Mouse (Mus musculus) testis, adult 2 months (tissue): Measurements from ENCODE around the gene Syce3.
"Not testable (repeated sequence)": the region's sequence is repeated elsewhere in the genome, so short reads cannot be mapped to it uniquely, and the experiment has no call there.

Experiments
- CTCF ChIP-seq: fragments of 200-500 bp; IDR thresholded peaks from 2 replicates; pipeline ENCODE4 v1.5.1; 2012; ENCODE audit warnings: low read depth, mild to moderate bottlenecking, inconsistent platforms, low read length, moderate library complexity; ENCODE audit not compliant: control insufficient read depth, insufficient read depth, insufficient replicate concordance
- POLR2A ChIP-seq: fragments of 200-500 bp; IDR thresholded peaks from 2 replicates; pipeline ENCODE4 v1.6.1; 2012; ENCODE audit warnings: low read depth, mild to moderate bottlenecking, inconsistent platforms, low read length, moderate library complexity; ENCODE audit not compliant: control insufficient read depth

DNA sequence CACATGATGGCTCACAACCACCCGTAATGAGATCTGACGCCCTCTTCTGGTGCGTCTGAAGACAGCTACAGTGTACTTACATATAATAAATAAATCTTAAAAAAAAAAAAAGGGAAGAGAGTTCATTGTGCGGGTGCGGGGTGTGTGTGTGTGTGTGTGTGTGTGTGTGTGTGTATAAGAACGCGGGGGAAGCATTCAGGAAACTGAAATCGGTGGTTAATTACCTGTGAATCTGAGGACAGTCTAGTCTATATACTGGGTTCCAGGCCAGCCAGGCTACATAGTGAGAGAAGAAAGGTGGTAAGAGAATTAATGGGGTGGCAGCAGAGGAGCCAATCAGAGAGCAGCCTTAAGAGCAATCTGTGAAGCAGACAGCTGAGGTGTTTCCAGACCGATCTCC, 20.5 kb upstream of the Syce3 start:
- TF ChIP-seq CTCF, POLR2A: not testable (repeated sequence)
